Comparison of ENCODE assay signal across 8 mouse cellular contexts in the genomic region with DNA sequence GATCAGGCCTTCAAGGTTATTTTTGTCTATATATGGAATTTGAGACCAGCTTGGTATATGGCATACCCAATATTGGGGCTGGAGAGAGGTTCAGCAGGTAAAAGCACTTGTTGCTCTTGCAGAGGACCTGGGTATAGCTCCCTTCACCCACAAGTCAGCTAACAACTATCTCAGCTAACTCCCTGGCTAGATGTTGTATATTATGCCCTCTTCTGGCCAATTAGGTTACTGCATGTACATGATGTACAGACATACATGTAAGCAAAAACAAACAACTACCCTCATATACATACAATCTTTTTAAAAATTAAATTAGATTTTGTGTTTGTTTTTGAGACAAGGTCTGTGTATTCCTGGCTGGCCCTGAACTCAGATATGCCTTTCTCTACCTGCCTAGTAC. TPM values are rescaled to one million over a fixed set of nuclear protein-coding genes. Genes with fewer than 3 reads are reported as not detected.
DNase-seq lines count a peak whose midpoint lies in the region; ATAC-seq and TF ChIP-seq lines count a peak whose summit lies in the region.

No protein-coding gene starts in this region.

- H3ac ChIP-seq in myocyte (ENCODE audit: control insufficient read depth, insufficient read length): no peak overlapping the region

- intact Hi-C loops in left cerebral cortex, postnatal 14 days (cut with DNase I): loop anchor here (5.0 kb wide), 1 partner anchor 52 kb away; the partner anchor contains the start of gene Pomt1

- no peak for TF ChIP-seq POLR2A in myocyte (IDR thresholded peaks at IDR 0.05; ENCODE audit: insufficient read length, low read depth)

- no peak overlapping the region for H3K9ac ChIP-seq in forebrain, embryonic 13.5 days
- H3K9ac ChIP-seq in forebrain, embryonic 12.5 days: no peak overlapping the region
- no peak overlapping the region for H3K9ac ChIP-seq in intestine, embryonic 15.5 days

- no peak for ATAC-seq in forebrain, embryonic 13.5 days
- no peak for ATAC-seq in forebrain, embryonic 12.5 days (ENCODE audit: low FRiP score)
- ATAC-seq in intestine, embryonic 15.5 days: no peak

- no peaks in the 10 kb centered on the region for H3K9me3 ChIP-seq in forebrain, embryonic 13.5 days (replicated peaks)
- H3K9me3 ChIP-seq in forebrain, embryonic 12.5 days: no peaks in the 10 kb centered on the region
- no peaks in the 10 kb centered on the region for H3K9me3 ChIP-seq in intestine, embryonic 15.5 days

- H3K4me3 ChIP-seq in forebrain, embryonic 13.5 days: peak overlapping the region; percentile 82; the same call in 1 of the 2 replicates
- H3K4me3 ChIP-seq in forebrain, embryonic 12.5 days (replicated peaks): no peak overlapping the region
- H3K4me3 ChIP-seq in intestine, embryonic 15.5 days (replicated peaks): peak overlapping the region; percentile 79; the same call in 1 of the 2 replicates
- H3K4me3 ChIP-seq in myocyte: peak overlapping the region; percentile 88

- H3K4me2 ChIP-seq in forebrain, embryonic 13.5 days: peak overlapping the region; percentile 79; the same call in 1 of the 2 replicates
- H3K4me2 ChIP-seq in forebrain, embryonic 12.5 days: no peak overlapping the region; the same call in 1 of the 2 replicates
- peak overlapping the region; percentile 77 for H3K4me2 ChIP-seq in intestine, embryonic 15.5 days (replicated peaks)
- H3K4me2 ChIP-seq in myocyte (ENCODE audit: low read depth): peak overlapping the region; percentile 86

- H3K4me1 ChIP-seq in forebrain, embryonic 13.5 days: peaks cover 22% of the 10 kb centered on the region
- peaks cover 21% of the 10 kb centered on the region for H3K4me1 ChIP-seq in forebrain, embryonic 12.5 days
- H3K4me1 ChIP-seq in intestine, embryonic 15.5 days (replicated peaks): peaks cover 16% of the 10 kb centered on the region

- peak; percentile 79 for DNase-seq in CD4-positive helper T cell, adult 2 months (ENCODE audit: low read depth, low spot score)
- peak; percentile 38 for DNase-seq in embryo, embryonic 9.5 days (ENCODE audit: extremely low spot score)
- DNase-seq in left cerebral cortex, adult 11 months (ENCODE audit: low spot score): no peak
- no peak for DNase-seq in left cerebral cortex, postnatal 14 days (ENCODE audit: low spot score in 2 of 2)

- H3K79me2 ChIP-seq in myocyte (ENCODE audit: control insufficient read depth, insufficient read depth): peaks cover 51% of the 10 kb centered on the region

- H3K27ac ChIP-seq in forebrain, embryonic 13.5 days: no peak overlapping the region
- no peak overlapping the region for H3K27ac ChIP-seq in forebrain, embryonic 12.5 days
- H3K27ac ChIP-seq in intestine, embryonic 15.5 days: no peak overlapping the region

- H3K27me3 ChIP-seq in forebrain, embryonic 13.5 days: no peaks in the 10 kb centered on the region
- H3K27me3 ChIP-seq in forebrain, embryonic 12.5 days: no peaks in the 10 kb centered on the region
- no peaks in the 10 kb centered on the region for H3K27me3 ChIP-seq in intestine, embryonic 15.5 days (replicated peaks)
- H3K27me3 ChIP-seq in myocyte (ENCODE audit: control insufficient read depth, insufficient read depth, insufficient read length): no peaks in the 10 kb centered on the region

- peaks cover 24% of the 10 kb centered on the region for H3K36me3 ChIP-seq in forebrain, embryonic 13.5 days (ENCODE audit: poor library complexity, severe bottlenecking)
- H3K36me3 ChIP-seq in forebrain, embryonic 12.5 days (replicated peaks): peaks cover 26% of the 10 kb centered on the region
- H3K36me3 ChIP-seq in intestine, embryonic 15.5 days: no peaks in the 10 kb centered on the region; the same call in 1 of the 2 replicates
- H3K36me3 ChIP-seq in myocyte (ENCODE audit: control insufficient read depth, insufficient read depth): peaks cover 15% of the 10 kb centered on the region

TF ChIP-seq in myocyte, 11 proteins besides CTCF, POLR2A, EP300 and RAD21:
- TF ChIP-seq MAX (IDR thresholded peaks at IDR 0.05; ENCODE audit: low read depth) (no peak), TCF12 (IDR thresholded peaks at IDR 0.05; ENCODE audit: insufficient read depth, poor library complexity, severe bottlenecking) (no peak), TCF3 (IDR thresholded peaks at IDR 0.05; ENCODE audit: insufficient read length, low read depth) (no peak), POLR2AphosphoS2 (IDR thresholded peaks at IDR 0.05; ENCODE audit: insufficient read length, low read depth) (no peak), MYOD1 (IDR thresholded peaks at IDR 0.05; ENCODE audit: control insufficient read depth in 1 of 3, insufficient read length in 2 of 3, low read depth in 2 of 3) (no peak), USF1 (IDR thresholded peaks at IDR 0.05; ENCODE audit: low read depth) (no peak)

RNA-seq across cellular contexts. Expression of gene Swi5, which starts 1.7 kb away (rescaled TPM):
- polyA plus RNA-seq in forebrain, embryonic 13.5 days (2015; fragmentation: Nextera tagmentation; extraction: Ambion mirVana): 466 and 470 TPM in 2 replicates
- 391 and 397 TPM in 2 replicates for polyA plus RNA-seq in forebrain, embryonic 12.5 days (2016; fragmentation: Nextera tagmentation; extraction: Ambion mirVana)
- 387 and 409 TPM in 2 replicates for polyA plus RNA-seq in intestine, embryonic 15.5 days (2015; fragmentation: Nextera tagmentation; extraction: Ambion mirVana)
- 253 TPM for polyA plus RNA-seq in myocyte (2012; fragmentation: generic; extraction: Trizol)
- 100 to 1,000 TPM; 204 to 219 TPM for total RNA-seq in left cerebral cortex, postnatal 14 days (2021)

RNA-seq across cellular contexts. Expression of gene Golga2, which starts 2.4 kb away (rescaled TPM):
- polyA plus RNA-seq in forebrain, embryonic 13.5 days (2015; fragmentation: Nextera tagmentation; extraction: Ambion mirVana): 20.5 and 23.4 TPM in 2 replicates
- 23.0 and 26.5 TPM in 2 replicates for polyA plus RNA-seq in forebrain, embryonic 12.5 days (2016; fragmentation: Nextera tagmentation; extraction: Ambion mirVana)
- 19.7 and 20.5 TPM in 2 replicates for polyA plus RNA-seq in intestine, embryonic 15.5 days (2015; fragmentation: Nextera tagmentation; extraction: Ambion mirVana)
- polyA plus RNA-seq in myocyte (2012; fragmentation: generic; extraction: Trizol): 60.7 TPM
- total RNA-seq in left cerebral cortex, postnatal 14 days (2021): 10 to 100 TPM; 78.9 to 83.9 TPM

RNA-seq across cellular contexts. Expression of gene Uck1, which starts 29.6 kb away (rescaled TPM):
- 76.9 and 89.3 TPM in 2 replicates for polyA plus RNA-seq in forebrain, embryonic 13.5 days (2015; fragmentation: Nextera tagmentation; extraction: Ambion mirVana)
- 76.5 and 78.4 TPM in 2 replicates for polyA plus RNA-seq in forebrain, embryonic 12.5 days (2016; fragmentation: Nextera tagmentation; extraction: Ambion mirVana)
- polyA plus RNA-seq in intestine, embryonic 15.5 days (2015; fragmentation: Nextera tagmentation; extraction: Ambion mirVana): 64.7 and 69.0 TPM in 2 replicates
- polyA plus RNA-seq in myocyte (2012; fragmentation: generic; extraction: Trizol): 32.1 TPM
- total RNA-seq in left cerebral cortex, postnatal 14 days (2021): 10 to 100 TPM; 57.5 to 64.7 TPM

RNA-seq across cellular contexts. Expression of gene Pomt1, which starts 53.2 kb away (rescaled TPM):
- 23.7 and 27.0 TPM in 2 replicates for polyA plus RNA-seq in forebrain, embryonic 13.5 days (2015; fragmentation: Nextera tagmentation; extraction: Ambion mirVana)
- 26.6 and 29.4 TPM in 2 replicates for polyA plus RNA-seq in forebrain, embryonic 12.5 days (2016; fragmentation: Nextera tagmentation; extraction: Ambion mirVana)
- polyA plus RNA-seq in intestine, embryonic 15.5 days (2015; fragmentation: Nextera tagmentation; extraction: Ambion mirVana): 26.0 and 26.8 TPM in 2 replicates
- polyA plus RNA-seq in myocyte (2012; fragmentation: generic; extraction: Trizol): 14.7 TPM
- total RNA-seq in left cerebral cortex, postnatal 14 days (2021): 10 to 100 TPM; 21.6 to 23.7 TPM

Comparison
In these comparisons a context has a peak if more than half of its experiments do, and no peak if none do; other contexts are left out.
1. DNase-seq: peak in CD4-positive helper T cell, adult 2 months (single experiment) and embryo, embryonic 9.5 days (single experiment); none in left cerebral cortex, adult 11 months (single experiment) and left cerebral cortex, postnatal 14 days (0 of 2).